Mouse (Mus musculus): ENCODE data around the gene Prr14. TPM values are rescaled to one million over a fixed set of nuclear protein-coding genes. Genes with fewer than 3 reads are reported as not detected.

Prr14 gene
- polyA plus RNA-seq, 1 experiment from 2014 or later = 31.5 TPM

DNA sequence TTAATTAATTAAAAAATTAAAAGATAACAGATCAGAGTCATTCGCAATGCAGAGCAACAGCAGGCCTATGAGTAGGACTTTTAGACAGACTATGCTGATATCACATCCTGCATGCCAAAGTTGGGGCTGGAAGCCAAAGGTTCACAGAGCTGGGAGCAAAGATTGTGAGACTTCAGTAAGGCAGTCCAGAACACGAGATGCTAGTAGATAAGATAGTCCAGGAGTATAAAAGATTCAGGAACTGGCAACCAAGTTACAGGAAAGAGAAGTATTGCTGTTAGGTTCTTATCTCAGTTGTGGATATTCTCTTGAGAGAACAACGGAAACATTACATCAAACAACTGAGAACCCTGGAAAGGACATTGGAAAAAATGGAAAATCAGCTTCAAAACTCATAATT lies 33.1 kb upstream of the Prr14 start:
- no peak for TF ChIP-seq CTCF (IDR thresholded peaks at IDR 0.05; ENCODE audit: low read depth)
- no peaks in the 10 kb centered on the region for H3K36me3 ChIP-seq (ENCODE audit: control insufficient read depth, insufficient read depth)
- peak overlapping the region; percentile 46; the same call in 1 of the 2 replicates for H3K27ac ChIP-seq (ENCODE audit: low read depth, low read length)
- H3K4me1 ChIP-seq (replicated peaks; ENCODE audit: control insufficient read depth, insufficient read depth, low read length) = peaks cover under 1% of the 10 kb centered on the region; the same call in 1 of the 2 replicates
- H3K9ac ChIP-seq (ENCODE audit: low read depth, low read length) = no peak overlapping the region
- H3K4me3 ChIP-seq (ENCODE audit: low read depth, low read length) = no peak overlapping the region
- no peak overlapping the region for H3K4me2 ChIP-seq (replicated peaks; ENCODE audit: low read depth)
- ATAC-seq = no peak
- no peaks in the 10 kb centered on the region for H3K27me3 ChIP-seq (replicated peaks; ENCODE audit: control insufficient read depth, insufficient read depth, low read length)
- H3K9me3 ChIP-seq (ENCODE audit: control insufficient read depth) = no peaks in the 10 kb centered on the region
- 51% methylated on average over 3 of the region's 3 CpGs for WGBS

DNA sequence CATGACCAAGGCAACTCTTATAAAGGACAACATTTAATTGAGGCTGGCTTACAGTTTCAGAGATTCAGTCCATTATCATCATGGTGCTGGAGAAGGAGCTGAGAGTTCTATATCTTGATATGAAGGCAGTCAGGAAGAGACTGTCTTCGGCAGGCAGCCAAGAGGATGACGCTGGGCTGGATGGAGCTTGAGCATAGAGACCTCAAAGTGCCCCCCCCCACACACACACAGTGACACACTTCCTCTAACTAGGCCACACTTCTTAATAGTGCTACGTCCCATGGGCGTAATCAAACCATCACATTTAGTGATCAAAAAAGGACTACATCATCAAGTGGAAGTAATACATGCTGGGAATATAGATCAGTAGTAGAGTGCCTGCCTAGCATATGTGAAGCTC lies 24.2 kb upstream of the Prr14 start:
- no peak overlapping the region for H3K27ac ChIP-seq (ENCODE audit: low read depth, low read length)
- 95% methylated on average over 4 of the region's 4 CpGs for WGBS
- no peak overlapping the region for H3K4me2 ChIP-seq (replicated peaks; ENCODE audit: low read depth)
- H3K4me3 ChIP-seq (ENCODE audit: low read depth, low read length) = no peak overlapping the region
- no peak for ATAC-seq
- TF ChIP-seq CTCF (IDR thresholded peaks at IDR 0.05; ENCODE audit: low read depth) = no peak
- no peaks in the 10 kb centered on the region for H3K36me3 ChIP-seq (ENCODE audit: control insufficient read depth, insufficient read depth)
- H3K27me3 ChIP-seq (replicated peaks; ENCODE audit: control insufficient read depth, insufficient read depth, low read length) = no peaks in the 10 kb centered on the region
- no peak overlapping the region for H3K9ac ChIP-seq (ENCODE audit: low read depth, low read length)
- H3K9me3 ChIP-seq (ENCODE audit: control insufficient read depth) = 0 out of 2 replicates have a peak, but pooled peaks cover 5% of the 10 kb centered on the region
- H3K4me1 ChIP-seq (replicated peaks; ENCODE audit: control insufficient read depth, insufficient read depth, low read length) = no peaks in the 10 kb centered on the region

DNA sequence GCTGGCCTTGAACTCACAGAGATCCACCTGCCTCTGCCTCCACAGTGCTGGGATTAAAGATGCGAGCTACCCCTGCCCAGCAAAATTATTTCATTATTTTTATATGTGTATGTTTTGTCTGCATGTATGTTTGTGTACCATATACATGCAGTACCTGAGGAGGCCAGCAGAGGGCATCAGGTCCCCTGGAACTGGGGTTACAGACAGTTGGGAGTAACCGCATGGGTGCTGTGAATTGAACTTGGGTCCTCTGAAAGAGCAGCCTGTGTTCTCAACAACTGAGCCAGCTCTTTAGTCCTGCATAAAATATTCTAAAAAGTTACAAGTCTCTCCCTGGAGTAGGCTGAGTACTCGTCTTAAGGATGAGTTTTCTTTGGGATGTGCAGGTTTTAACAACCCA lies 21.7 kb upstream of the Prr14 start:
- no peak for ATAC-seq
- no peak overlapping the region for H3K9ac ChIP-seq (ENCODE audit: low read depth, low read length)
- 0 out of 2 replicates have a peak, but pooled peaks cover 5% of the 10 kb centered on the region for H3K9me3 ChIP-seq (ENCODE audit: control insufficient read depth)
- peaks cover 6% of the 10 kb centered on the region; the same call in 1 of the 2 replicates for H3K36me3 ChIP-seq (ENCODE audit: control insufficient read depth, insufficient read depth)
- H3K4me2 ChIP-seq (replicated peaks; ENCODE audit: low read depth) = no peak overlapping the region
- no peak overlapping the region for H3K27ac ChIP-seq (ENCODE audit: low read depth, low read length)
- peak; percentile 65 for TF ChIP-seq CTCF (IDR thresholded peaks at IDR 0.05; ENCODE audit: low read depth)
- H3K27me3 ChIP-seq (replicated peaks; ENCODE audit: control insufficient read depth, insufficient read depth, low read length) = no peaks in the 10 kb centered on the region
- no peaks in the 10 kb centered on the region for H3K4me1 ChIP-seq (replicated peaks; ENCODE audit: control insufficient read depth, insufficient read depth, low read length)
- WGBS = 95% methylated on average over 3 of the region's 3 CpGs
- no peak overlapping the region for H3K4me3 ChIP-seq (ENCODE audit: low read depth, low read length)

DNA sequence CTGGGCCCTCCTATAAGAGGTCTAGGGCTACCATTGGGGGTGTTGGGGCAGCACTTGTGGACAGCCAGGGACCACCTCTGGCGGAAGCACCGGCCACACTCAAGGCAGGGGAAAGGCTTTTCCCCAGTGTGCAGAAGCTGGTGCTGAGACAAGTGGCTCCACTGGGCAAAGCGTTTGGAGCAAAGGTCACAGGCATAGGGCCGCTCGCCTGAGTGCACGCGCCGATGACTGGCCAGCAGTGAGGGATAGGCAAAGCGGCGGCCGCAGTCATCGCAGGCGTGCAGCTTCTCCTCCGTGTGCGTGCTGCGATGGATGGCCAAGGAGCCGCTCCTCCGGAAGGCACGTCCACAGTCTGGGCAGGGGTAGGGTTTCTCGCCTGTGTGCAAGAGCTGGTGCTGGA lies 15.4 kb upstream of the Prr14 start:
- H3K9me3 ChIP-seq (ENCODE audit: control insufficient read depth) = no peaks in the 10 kb centered on the region
- WGBS = 92% methylated on average over 20 of the region's 20 CpGs
- TF ChIP-seq CTCF (IDR thresholded peaks at IDR 0.05; ENCODE audit: low read depth) = no peak
- no peak overlapping the region for H3K27ac ChIP-seq (ENCODE audit: low read depth, low read length)
- H3K27me3 ChIP-seq (replicated peaks; ENCODE audit: control insufficient read depth, insufficient read depth, low read length) = no peaks in the 10 kb centered on the region
- H3K4me1 ChIP-seq (replicated peaks; ENCODE audit: control insufficient read depth, insufficient read depth, low read length) = no peaks in the 10 kb centered on the region
- no peak overlapping the region for H3K4me3 ChIP-seq (ENCODE audit: low read depth, low read length)
- H3K36me3 ChIP-seq (ENCODE audit: control insufficient read depth, insufficient read depth) = peaks cover 33% of the 10 kb centered on the region
- no peak overlapping the region for H3K4me2 ChIP-seq (replicated peaks; ENCODE audit: low read depth)
- H3K9ac ChIP-seq (ENCODE audit: low read depth, low read length) = no peak overlapping the region
- no peak for ATAC-seq

- peaks cover 9% of the 10 kb centered on the region for H3K4me1 ChIP-seq (replicated peaks; ENCODE audit: control insufficient read depth, insufficient read depth, low read length)
- peak within 1 kb of the TSS; percentile 65 for H3K4me2 ChIP-seq (replicated peaks; ENCODE audit: low read depth)
- H3K27ac ChIP-seq (ENCODE audit: low read depth, low read length) = peak within 1 kb of the TSS; percentile 82
- WGBS = under 1% methylated on average over 54 of the region's 54 CpGs
- peak; percentile 91 for ATAC-seq
- H3K4me3 ChIP-seq (ENCODE audit: low read depth, low read length) = peak within 1 kb of the TSS; percentile 69
- H3K9ac ChIP-seq (ENCODE audit: low read depth, low read length) = peak within 1 kb of the TSS; percentile 79
- H3K9me3 ChIP-seq (ENCODE audit: control insufficient read depth) = no peaks in the 10 kb centered on the region
- H3K27me3 ChIP-seq (replicated peaks; ENCODE audit: control insufficient read depth, insufficient read depth, low read length) = no peaks in the 10 kb centered on the region
- H3K36me3 ChIP-seq (ENCODE audit: control insufficient read depth, insufficient read depth) = peaks cover 28% of the 10 kb centered on the region
- no peak; the same call in 1 of the 2 replicates for TF ChIP-seq CTCF (IDR thresholded peaks at IDR 0.05; ENCODE audit: low read depth)
Observed at GRCm38 (mm10) chr7:127448521-127449300, 10.7 kb upstream of the Prr14 start, which contains the start of gene Zfp689. Gene Zfp689, minus strand, starts transcription at chr7:127449158.

GRCm38 (mm10) chr7:127449966-127450365 lies 9.4 kb upstream of the Prr14 start:
- no peaks in the 10 kb centered on the region for H3K9me3 ChIP-seq (ENCODE audit: control insufficient read depth)
- H3K36me3 ChIP-seq (ENCODE audit: control insufficient read depth, insufficient read depth) = peaks cover 23% of the 10 kb centered on the region
- ATAC-seq = no peak
- H3K4me3 ChIP-seq (ENCODE audit: low read depth, low read length) = peak overlapping the region; percentile 69
- H3K4me2 ChIP-seq (replicated peaks; ENCODE audit: low read depth) = peak overlapping the region; percentile 65
- 76% methylated on average over 7 of the region's 7 CpGs for WGBS
- H3K27ac ChIP-seq (ENCODE audit: low read depth, low read length) = no peak overlapping the region
- no peak for TF ChIP-seq CTCF (IDR thresholded peaks at IDR 0.05; ENCODE audit: low read depth)
- H3K9ac ChIP-seq (ENCODE audit: low read depth, low read length) = no peak overlapping the region; the same call in 1 of the 2 replicates
- no peaks in the 10 kb centered on the region for H3K27me3 ChIP-seq (replicated peaks; ENCODE audit: control insufficient read depth, insufficient read depth, low read length)
- peaks cover 9% of the 10 kb centered on the region for H3K4me1 ChIP-seq (replicated peaks; ENCODE audit: control insufficient read depth, insufficient read depth, low read length)

All from intestine, postnatal 0 days (tissue).